Mouse (Mus musculus) brown adipose tissue, adult 24 weeks (tissue): ENCODE data around the gene Sim1. TPM values are rescaled to one million over a fixed set of nuclear protein-coding genes. Genes with fewer than 3 reads are reported as not detected.

ENCODE experiments used
- H3K27ac ChIP-seq: fragments of 200-500 bp; replicated peaks from 2 replicates; pipeline ENCODE4 v1.5.1; 2012; ENCODE audit warnings: low read depth, mild to moderate bottlenecking, low read length
- H3K4me1 ChIP-seq: fragments of 200-500 bp; 2 replicates; pipeline ENCODE4 v1.6.1; 2012; ENCODE audit warnings: low read length, mixed read lengths; ENCODE audit not compliant: control insufficient read depth, insufficient read depth, insufficient read length
- H3K4me3 ChIP-seq: fragments of 200-500 bp; 2 replicates; pipeline ENCODE4 v1.5.1; 2012; ENCODE audit warnings: low read depth, mild to moderate bottlenecking, low read length, moderate library complexity; ENCODE audit not compliant: insufficient read depth
- polyA plus RNA-seq: library from polyadenylated mRNA; stranded (reverse); fragments of >200 nt; gene quantifications from 2 replicates; pipeline ENCODE4 v1.2.4, GENCODE M21; 2012; ENCODE audit not compliant: missing spikeins, insufficient read depth, insufficient read length

The Sim1 gene
- polyA plus RNA-seq, 1 experiment: not detected

- Histone ChIP-seq H3K27ac (no peak overlapping the region), H3K4me3 (no peak overlapping the region), H3K4me1 (no peaks in the 10 kb centered on the region)
Observed at GRCm38 (mm10) chr10:50929281-50929680, 34.7 kb downstream of the Sim1 start.

- Histone ChIP-seq H3K4me1 (no peaks in the 10 kb centered on the region), H3K27ac (no peak overlapping the region), H3K4me3 (no peak overlapping the region)
Observed at GRCm38 (mm10) chr10:50935673-50936072, 41.1 kb downstream of the Sim1 start.

GRCm38 (mm10) chr10:50973625-50974024, 79.1 kb downstream of the Sim1 start:
- Histone ChIP-seq H3K4me1 (no peaks in the 10 kb centered on the region), H3K27ac (no peak overlapping the region), H3K4me3 (no peak overlapping the region)

- no peak overlapping the region for H3K27ac ChIP-seq
- H3K4me3 ChIP-seq: no peak overlapping the region
- H3K4me1 ChIP-seq: no peaks in the 10 kb centered on the region
Observed at GRCm38 (mm10) chr10:50981849-50982248, 87.3 kb downstream of the Sim1 start.

GRCm38 (mm10) chr10:50983620-50984019, 89.1 kb downstream of the Sim1 start:
- Histone ChIP-seq H3K27ac (no peak overlapping the region), H3K4me3 (no peak overlapping the region), H3K4me1 (no peaks in the 10 kb centered on the region)

- Histone ChIP-seq H3K4me3 (no peak overlapping the region), H3K27ac (no peak overlapping the region)
Observed at GRCm38 (mm10) chr10:51007798-51008197, 113.2 kb downstream of the Sim1 start.

GRCm38 (mm10) chr10:51011391-51012150, 117.0 kb downstream of the Sim1 start:
- Histone ChIP-seq H3K27ac (no peak overlapping the region), H3K4me1 (no peaks in the 10 kb centered on the region), H3K4me3 (no peak overlapping the region)

More at GRCm38 (mm10) chr10:51007798-51008197, 113.2 kb downstream of the Sim1 start:
- no peaks in the 10 kb centered on the region for H3K4me1 ChIP-seq

- no peak overlapping the region for H3K4me3 ChIP-seq
- H3K27ac ChIP-seq: no peak overlapping the region
- H3K4me1 ChIP-seq: no peaks in the 10 kb centered on the region
Observed at GRCm38 (mm10) chr10:51014901-51015300, 120.3 kb downstream of the Sim1 start.

- H3K4me3 ChIP-seq: no peak overlapping the region
- no peaks in the 10 kb centered on the region for H3K4me1 ChIP-seq
Observed at GRCm38 (mm10) chr10:51015362-51015761, 120.8 kb downstream of the Sim1 start.

GRCm38 (mm10) chr10:51023308-51024279, 129.0 kb downstream of the Sim1 start:
- Histone ChIP-seq H3K4me3 (no peak overlapping the region), H3K27ac (no peak overlapping the region), H3K4me1 (no peaks in the 10 kb centered on the region)

More at GRCm38 (mm10) chr10:51015362-51015761, 120.8 kb downstream of the Sim1 start:
- no peak overlapping the region for H3K27ac ChIP-seq
